Mouse (Mus musculus) left cerebral cortex, adult 2 months (tissue): ENCODE data around the gene Tbc1d10c. TPM values are rescaled to one million over a fixed set of nuclear protein-coding genes. Genes with fewer than 3 reads are reported as not detected.
"Not testable (repeated sequence)": the region's sequence is repeated elsewhere in the genome, so short reads cannot be mapped to it uniquely, and the experiment has no call there.

Experiments used
- DNase-seq, 2 experiments: peaks; one replicate each; pipeline ENCODE4 v3.0.0; 2021 to 2022; ENCODE audit warnings: low spot score in 2 of 2, mixed read lengths in 1 of 2; ENCODE audit errors: extremely low spot score in 1 of 2
- H3K27ac ChIP-seq: fragments of 200-600 bp; 2 replicates; pipeline ENCODE4 v1.8.1; 2022
- H3K4me3 ChIP-seq: fragments of 200-600 bp; 2 replicates; pipeline ENCODE4 v1.8.1; 2022
- CTCF ChIP-seq: fragments of 200-600 bp; IDR thresholded peaks from 2 replicates; pipeline ENCODE4 v1.8.1; 2022; ENCODE audit warnings: antibody characterized with exemption, mild to moderate bottlenecking, moderate library complexity
- intact Hi-C: fragments of 180-260 bp; cut with DNase I; formaldehyde crosslinking; loops from one replicate; pipeline ENCODE4 v1.15.1; 2025
- microRNA-seq, 2 experiments: library from miRNA; unstranded; fragments of <30 nt; microRNA quantifications; one replicate each; pipeline ENCODE4 v1.2.0; 2021
- total RNA-seq, 2 experiments: library from RNA; stranded (reverse); gene quantifications; 2 replicates each; pipeline ENCODE4 v1.2.3; 2021

The Tbc1d10c gene
- total RNA-seq, 2 experiments from 2014 or later, result 1.4 to 1.5 TPM

DNA sequence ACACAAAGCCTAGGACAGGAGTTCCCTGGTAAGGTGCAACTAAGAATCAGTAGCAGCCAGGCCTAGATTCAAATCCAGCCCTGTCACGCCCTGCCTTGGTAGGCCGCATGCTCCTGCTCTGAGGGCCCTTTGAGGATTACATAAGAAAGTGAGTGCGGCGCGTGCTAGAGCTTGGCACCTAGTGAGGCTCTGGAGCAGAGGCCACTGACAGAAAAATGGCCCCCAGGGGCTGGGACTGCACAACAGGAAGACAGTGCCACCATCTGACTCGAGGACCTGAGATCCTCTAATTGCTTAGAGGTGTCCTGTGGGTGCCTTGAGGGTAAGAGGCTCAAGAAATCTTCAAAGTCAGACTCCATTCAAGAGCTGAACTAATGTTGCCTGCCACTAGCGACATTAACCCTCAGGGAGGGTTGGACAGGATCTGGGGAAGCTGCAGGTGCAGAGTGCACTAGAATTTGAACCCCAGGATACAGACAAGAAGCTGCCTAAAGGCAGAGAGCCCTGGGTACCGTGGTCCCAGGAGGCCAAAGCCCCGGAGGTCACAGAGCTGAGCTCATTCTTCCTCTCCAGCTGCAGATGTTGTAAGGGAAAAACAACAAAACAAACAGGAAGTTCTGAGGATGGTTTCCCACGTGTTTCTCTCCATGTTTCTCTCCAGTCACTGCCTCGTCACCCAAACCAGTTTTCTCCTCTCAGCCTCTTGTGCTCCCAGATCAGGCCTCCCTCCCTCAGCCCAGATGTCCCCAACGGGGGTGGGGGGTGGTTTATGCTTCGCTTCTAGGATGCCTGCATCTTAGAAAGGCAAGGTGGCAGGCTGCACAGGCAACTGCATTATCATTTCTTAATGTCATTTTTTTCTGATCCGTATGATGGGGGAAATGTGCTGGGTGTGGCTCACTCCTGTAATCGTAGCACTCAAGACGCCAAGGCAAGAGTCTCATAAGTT is 46.3 kb downstream of the Tbc1d10c start:
- DNase-seq, result no peak
- intact Hi-C loops, result no loop called here
- no peak for TF ChIP-seq CTCF
- H3K27ac ChIP-seq, result no peak overlapping the region
- no peak overlapping the region for H3K4me3 ChIP-seq

- no peak for DNase-seq
- intact Hi-C loops, result no loop called here
- H3K4me3 ChIP-seq, result no peak within 1 kb of the TSS
- no peak for TF ChIP-seq CTCF
- no peak within 1 kb of the TSS for H3K27ac ChIP-seq
Measured at GRCm38 (mm10) chr19:4143759-4144268, 47.3 kb downstream of the Tbc1d10c start, which contains the start of gene Cabp4. Gene Cabp4, minus strand, starts transcription at chr19:4144033.

DNA sequence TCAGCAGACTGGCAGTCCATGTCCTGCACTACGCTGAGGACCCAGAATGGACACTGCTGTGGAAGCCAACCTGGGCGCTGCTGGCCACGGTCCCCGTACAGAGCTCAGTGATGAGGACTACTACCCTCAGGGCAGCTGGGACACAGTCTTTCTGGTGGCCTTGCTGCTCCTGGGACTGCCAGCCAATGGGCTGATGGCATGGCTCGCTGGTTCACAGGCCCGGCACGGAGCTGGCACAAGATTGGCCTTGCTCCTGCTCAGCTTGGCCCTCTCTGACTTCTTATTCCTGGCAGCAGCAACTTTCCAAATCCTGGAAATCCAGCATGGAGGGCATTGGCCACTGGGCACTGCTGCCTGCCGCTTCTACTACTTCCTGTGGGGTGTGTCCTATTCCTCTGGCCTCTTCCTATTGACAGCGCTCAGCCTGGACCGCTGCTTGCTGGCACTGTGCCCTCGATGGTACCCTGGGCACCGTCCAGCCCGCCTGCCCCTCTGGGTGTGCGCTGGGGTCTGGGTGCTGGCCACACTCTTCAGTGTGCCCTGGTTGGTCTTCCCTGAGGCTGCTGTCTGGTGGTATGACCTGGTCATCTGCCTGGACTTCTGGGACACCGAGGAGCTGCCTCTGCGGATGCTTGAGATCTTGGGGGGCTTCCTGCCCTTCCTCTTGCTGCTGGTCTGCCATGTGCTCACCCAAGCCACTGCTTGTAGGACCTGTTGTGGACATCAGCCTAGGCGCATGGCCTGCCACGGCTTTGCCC is 48.5 kb downstream of the Tbc1d10c start:
- no peak overlapping the region for H3K4me3 ChIP-seq
- DNase-seq, result no peak
- intact Hi-C loops, result no loop called here
- no peak for TF ChIP-seq CTCF
- no peak overlapping the region for H3K27ac ChIP-seq

DNA sequence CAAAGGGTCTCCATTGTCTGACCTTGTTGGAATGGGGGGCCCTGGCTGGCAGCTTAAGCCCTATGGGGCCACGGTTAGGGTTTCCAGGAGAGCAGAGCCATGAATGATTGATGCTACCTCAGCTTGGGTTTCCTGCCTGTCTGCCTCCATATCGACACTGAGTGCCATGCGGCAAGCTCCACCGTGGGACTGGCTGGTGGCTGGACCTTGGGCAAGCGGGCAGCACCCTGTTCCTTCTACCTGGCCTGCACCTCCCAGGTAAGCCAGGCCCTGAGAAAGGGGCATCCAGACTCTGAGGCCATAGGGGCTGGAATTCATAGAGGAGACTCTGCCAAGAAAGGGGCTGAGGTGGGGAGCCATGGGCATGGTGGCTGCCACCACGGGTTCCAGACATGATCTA is 50.9 kb downstream of the Tbc1d10c start:
- Histone ChIP-seq H3K27ac (no peak overlapping the region), H3K4me3 (no peak overlapping the region)
- intact Hi-C loops, result no loop called here
- TF ChIP-seq CTCF, result no peak
- DNase-seq, result no peak

DNA sequence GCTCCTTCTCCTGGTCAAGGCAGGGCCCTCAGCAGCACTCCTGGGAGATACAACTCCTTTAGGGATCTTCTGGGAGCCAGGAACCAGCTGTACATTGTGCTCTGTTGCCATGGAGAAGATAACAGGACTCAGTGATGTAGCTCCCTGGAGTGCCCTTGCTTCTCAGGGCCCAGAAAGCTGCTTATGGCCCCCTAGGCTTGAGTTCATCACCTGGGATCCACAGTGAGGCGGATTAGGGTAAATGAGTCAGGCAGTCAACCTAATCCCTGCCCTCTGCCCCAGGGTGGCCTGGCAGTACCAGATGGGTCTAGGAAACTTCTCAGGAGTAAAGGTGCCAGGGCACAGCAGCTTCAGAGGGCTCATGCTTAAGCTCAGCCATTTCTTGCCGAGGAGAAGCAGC is 51.6 kb downstream of the Tbc1d10c start, which contains the start of gene Gpr152:
Gene Gpr152 (plus strand): TSS at position 342 of the 400 bp plus-strand sequence.
- intact Hi-C loops, result loop anchor here (5.0 kb wide), 1 partner anchor 122 kb away; no protein-coding TSS in a partner anchor
- no peak for DNase-seq
- no peak within 1 kb of the TSS for H3K27ac ChIP-seq
- H3K4me3 ChIP-seq, result no peak within 1 kb of the TSS
- no peak for TF ChIP-seq CTCF

DNA sequence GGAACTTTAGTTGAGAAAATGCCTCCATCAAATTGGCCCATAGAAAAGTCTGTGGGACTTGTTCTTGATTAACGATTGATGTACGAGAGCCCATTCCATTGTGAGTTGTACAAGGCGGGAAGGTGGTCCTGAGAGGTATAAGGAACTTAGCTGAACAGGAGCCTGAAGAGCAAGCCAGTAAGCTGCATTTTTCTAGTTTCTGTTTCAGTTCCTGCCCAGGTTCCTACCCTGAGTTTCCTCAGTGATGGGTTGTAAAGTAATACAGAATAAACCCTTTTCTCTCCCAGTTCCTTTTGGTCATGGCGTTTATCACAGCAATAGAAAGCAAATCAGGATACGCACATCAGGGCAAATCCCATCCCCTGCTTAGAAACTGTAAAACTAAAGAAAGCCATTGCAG is 53.2 kb downstream of the Tbc1d10c start:
- intact Hi-C loops, result loop anchor here (5.0 kb wide), 1 partner anchor 121 kb away; no protein-coding TSS in a partner anchor
- no peak for DNase-seq
- H3K27ac ChIP-seq, result no peak overlapping the region
- no peak for TF ChIP-seq CTCF
- no peak overlapping the region for H3K4me3 ChIP-seq

DNA sequence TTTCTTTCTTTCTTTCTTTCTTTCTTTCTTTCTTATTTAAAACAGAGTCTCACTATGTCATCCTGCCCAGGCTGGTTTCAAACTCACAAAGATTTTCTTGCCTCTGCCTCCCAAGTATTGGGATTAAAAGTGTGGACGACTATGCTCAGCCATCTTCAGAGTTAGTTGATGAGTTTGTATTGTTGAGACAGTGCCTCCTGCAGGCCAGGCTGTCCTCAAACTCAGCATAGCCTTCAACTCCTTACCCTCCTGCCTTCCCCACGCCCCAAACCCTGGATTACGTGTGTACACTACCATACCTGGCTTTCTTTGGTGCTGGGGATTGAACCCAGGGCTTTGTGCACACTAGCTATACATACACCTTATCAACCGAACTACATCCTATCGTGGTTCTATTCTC is 54.6 kb downstream of the Tbc1d10c start:
- intact Hi-C loops, result loop anchor here (5.0 kb wide), 1 partner anchor 119 kb away; no protein-coding TSS in a partner anchor
- no peak for TF ChIP-seq CTCF
- Histone ChIP-seq H3K4me3 (no peak overlapping the region), H3K27ac (no peak overlapping the region)
- DNase-seq, result no peak

- not testable (repeated sequence) for H3K4me3 ChIP-seq, DNase-seq, H3K27ac ChIP-seq
- intact Hi-C loops, result loop anchor here (5.0 kb wide), 1 partner anchor 119 kb away; no protein-coding TSS in a partner anchor
- TF ChIP-seq CTCF, result peak; percentile 54; the same call in 1 of the 2 replicates
Measured at GRCm38 (mm10) chr19:4135963-4136345, 55.1 kb downstream of the Tbc1d10c start.

- not testable (repeated sequence) for H3K4me3 ChIP-seq, H3K27ac ChIP-seq, DNase-seq
- intact Hi-C loops, result loop anchor here (5.0 kb wide), 1 partner anchor 118 kb away; no protein-coding TSS in a partner anchor
Measured at GRCm38 (mm10) chr19:4135229-4135962, 55.7 kb downstream of the Tbc1d10c start.

- intact Hi-C loops, result no loop called here
- no peak overlapping the region for H3K27ac ChIP-seq
- DNase-seq, result no peak
- TF ChIP-seq CTCF, result no peak
- no peak overlapping the region for H3K4me3 ChIP-seq
Measured at GRCm38 (mm10) chr19:4134354-4134753, 56.7 kb downstream of the Tbc1d10c start.

Small RNA genes lying within 50 kb of the gene (microRNA-seq; reads per million reads assigned to microRNA genes)
- 0 reads per million in 2 experiments for gene Gm26115

Other genes starting within 250 kb of the Tbc1d10c start
- under 1 TPM in 1 of 2 experiments, not detected in 1; 0.11 TPM for gene Aldh3b3, start 232.6 kb downstream of the Tbc1d10c start, total RNA-seq
- gene Aldh3b2, start 219.0 kb downstream of the Tbc1d10c start, total RNA-seq, result 1 to 10 TPM in 1 of 2 experiments, under 1 TPM in 1; 0.93 to 1.5 TPM
- gene Acy3, start 204.7 kb downstream of the Tbc1d10c start, total RNA-seq, result 1 to 10 TPM; 3.3 to 4.1 TPM
- not detected for gene Tbx10, start 198.5 kb downstream of the Tbc1d10c start, total RNA-seq
- gene Nudt8, start 190.7 kb downstream of the Tbc1d10c start, total RNA-seq, result 10 to 100 TPM in 1 of 2 experiments, 1 to 10 TPM in 1; 8.3 to 10.2 TPM
- 1 to 10 TPM; 1.8 TPM for gene Gm49405, start 190.7 kb downstream of the Tbc1d10c start, total RNA-seq
- gene Doc2g, start 188.0 kb downstream of the Tbc1d10c start, total RNA-seq, result 1 to 10 TPM; 4.8 to 5.9 TPM
- 100 to 1,000 TPM; 242 to 257 TPM for gene Ndufv1, start 178.5 kb downstream of the Tbc1d10c start, total RNA-seq
- gene Gstp1, start 153.3 kb downstream of the Tbc1d10c start, total RNA-seq, result 100 to 1,000 TPM; 299 to 324 TPM
- 10 to 100 TPM; 39.5 to 52.8 TPM for gene Gstp2, start 145.3 kb downstream of the Tbc1d10c start, total RNA-seq
- gene Gstp3, start 131.7 kb downstream of the Tbc1d10c start, total RNA-seq, result not detected
- gene Cabp2, start 109.7 kb downstream of the Tbc1d10c start, total RNA-seq, result not detected
- gene Cdk2ap2, start 94.1 kb downstream of the Tbc1d10c start, total RNA-seq, result 10 to 100 TPM; 28.4 to 32.5 TPM
- gene Pitpnm1, start 91.3 kb downstream of the Tbc1d10c start, total RNA-seq, result 100 to 1,000 TPM; 217 to 229 TPM
- gene Aip, start 65.4 kb downstream of the Tbc1d10c start, total RNA-seq, result 100 to 1,000 TPM; 118 to 125 TPM
- gene Gpr152, start 51.5 kb downstream of the Tbc1d10c start, total RNA-seq, result not detected
- under 1 TPM in 1 of 2 experiments, not detected in 1; 0.26 TPM for gene Cabp4, start 47.3 kb downstream of the Tbc1d10c start, total RNA-seq
- 10 to 100 TPM; 72.6 to 82.2 TPM for gene Coro1b, start 42.7 kb downstream of the Tbc1d10c start, total RNA-seq
- 1 to 10 TPM; 1.2 to 1.7 TPM for gene Ptprcap, start 37.7 kb downstream of the Tbc1d10c start, total RNA-seq
- 10 to 100 TPM; 34.0 to 46.8 TPM for gene Rps6kb2, start 27.9 kb downstream of the Tbc1d10c start, total RNA-seq
- 1 to 10 TPM; 6.9 to 7.3 TPM for gene Carns1, start 15.8 kb downstream of the Tbc1d10c start, total RNA-seq
- 100 to 1,000 TPM; 293 to 306 TPM for gene Ppp1ca, start 781 bp upstream of the Tbc1d10c start, total RNA-seq
- 10 to 100 TPM in 1 of 2 experiments, 1 to 10 TPM in 1; 8.7 to 10.1 TPM for gene Rad9a, start 10.4 kb upstream of the Tbc1d10c start, total RNA-seq
- 1 to 10 TPM; 1.3 to 2.1 TPM for gene Clcf1, start 23.0 kb upstream of the Tbc1d10c start, total RNA-seq
- not detected for gene AC109138.7, start 23.1 kb upstream of the Tbc1d10c start, total RNA-seq
- gene Pold4, start 40.6 kb upstream of the Tbc1d10c start, total RNA-seq, result 10 to 100 TPM; 15.4 to 17.6 TPM
- 10 to 100 TPM; 60.9 to 72.6 TPM for gene Ssh3, start 77.9 kb upstream of the Tbc1d10c start, total RNA-seq
- gene Ankrd13d, start 91.9 kb upstream of the Tbc1d10c start, total RNA-seq, result 10 to 100 TPM; 68.7 to 75.0 TPM
- gene Grk2, start 114.9 kb upstream of the Tbc1d10c start, total RNA-seq, result 100 to 1,000 TPM; 236 to 248 TPM
- gene Kdm2a, start 207.0 kb upstream of the Tbc1d10c start, total RNA-seq, result 10 to 100 TPM; 73.2 to 92.3 TPM
- gene Rhod, start 248.1 kb upstream of the Tbc1d10c start, total RNA-seq, result 1 to 10 TPM in 1 of 2 experiments, under 1 TPM in 1; 0.75 to 1.2 TPM